Mouse (Mus musculus): ENCODE measurements around the gene Gm28038.

Gene Gm28038

DNA sequence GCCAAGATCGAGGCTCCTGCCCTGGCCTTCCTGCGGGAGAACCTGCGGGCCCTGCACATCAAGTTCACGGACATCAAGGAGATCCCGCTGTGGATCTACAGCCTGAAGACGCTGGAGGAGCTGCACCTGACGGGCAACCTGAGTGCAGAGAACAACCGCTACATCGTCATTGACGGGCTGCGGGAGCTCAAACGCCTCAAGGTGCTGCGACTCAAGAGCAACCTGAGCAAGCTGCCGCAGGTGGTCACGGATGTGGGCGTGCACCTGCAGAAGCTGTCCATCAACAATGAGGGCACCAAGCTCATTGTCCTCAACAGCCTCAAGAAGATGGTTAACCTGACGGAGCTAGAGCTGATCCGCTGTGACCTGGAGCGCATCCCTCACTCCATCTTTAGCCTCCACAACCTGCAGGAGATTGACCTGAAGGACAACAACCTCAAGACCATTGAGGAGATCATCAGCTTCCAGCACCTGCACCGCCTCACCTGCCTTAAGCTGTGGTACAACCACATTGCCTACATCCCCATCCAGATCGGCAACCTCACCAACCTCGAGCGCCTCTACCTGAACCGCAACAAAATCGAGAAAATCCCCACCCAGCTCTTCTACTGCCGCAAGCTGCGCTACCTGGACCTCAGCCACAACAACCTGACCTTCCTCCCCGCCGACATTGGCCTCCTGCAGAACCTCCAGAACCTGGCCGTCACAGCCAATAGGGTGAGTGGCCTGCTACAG is 24.1 kb upstream of the Gm28038 start:
- ATAC-seq (ENCODE audit: low TSS enrichment), result no peak

DNA sequence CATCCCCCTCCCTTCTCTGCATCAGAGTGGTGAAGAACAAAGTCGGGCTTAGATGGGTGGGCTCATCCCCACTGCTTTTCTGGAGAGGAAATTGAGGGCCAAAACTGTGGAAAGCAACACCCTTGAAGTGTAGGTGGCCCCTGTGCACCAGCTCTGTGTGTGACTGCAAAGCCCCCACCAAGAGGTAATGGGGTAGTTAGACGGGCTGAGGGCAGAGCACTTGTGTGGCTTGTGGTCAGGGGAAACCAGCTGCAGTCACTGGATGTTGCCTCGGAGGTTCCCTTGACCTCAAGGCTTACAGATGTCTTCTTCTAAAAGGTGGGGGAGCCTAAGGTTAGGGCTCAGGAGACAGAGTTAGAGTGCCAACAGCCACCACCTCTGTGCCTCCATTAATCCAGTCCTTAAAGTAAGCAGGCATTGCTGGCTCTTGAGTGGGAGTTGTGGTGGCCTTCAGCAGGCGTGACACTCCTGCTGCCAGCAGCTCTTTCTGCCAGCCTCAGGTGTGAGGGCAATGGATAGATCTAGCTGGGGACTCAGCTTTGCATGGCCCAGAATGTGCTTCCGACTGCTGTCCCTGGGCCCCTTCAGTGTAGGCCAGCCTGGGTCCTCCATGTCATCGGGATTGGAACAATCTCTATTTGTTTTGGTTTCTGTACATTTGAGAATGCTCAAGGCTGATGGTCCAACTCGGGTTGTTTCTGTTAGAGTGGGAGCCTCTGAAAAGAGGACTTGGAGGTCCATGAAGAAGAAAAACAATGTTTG is 23.0 kb upstream of the Gm28038 start:
- ATAC-seq (ENCODE audit: low TSS enrichment), result no peak

DNA sequence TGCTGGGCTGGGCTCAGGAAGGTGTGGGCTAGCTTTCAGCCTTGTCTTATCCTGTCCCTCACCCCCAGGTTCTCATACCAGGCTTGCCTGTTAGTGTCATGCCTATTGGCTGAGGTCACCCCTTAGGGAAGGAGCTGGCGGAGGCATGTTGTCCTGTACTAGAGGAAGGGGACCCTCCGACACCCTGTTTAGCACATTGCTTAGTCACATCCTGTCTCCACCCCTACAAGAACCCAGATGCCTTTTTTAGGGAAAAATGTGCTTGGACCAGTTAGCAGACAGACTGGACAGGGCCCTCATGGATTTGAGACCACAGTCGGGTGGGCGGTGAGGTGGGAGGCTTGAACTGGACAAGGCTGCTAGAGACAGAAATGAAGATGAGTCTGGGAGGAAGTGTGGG is 22.2 kb upstream of the Gm28038 start:
- ATAC-seq (ENCODE audit: low TSS enrichment), result no peak

DNA sequence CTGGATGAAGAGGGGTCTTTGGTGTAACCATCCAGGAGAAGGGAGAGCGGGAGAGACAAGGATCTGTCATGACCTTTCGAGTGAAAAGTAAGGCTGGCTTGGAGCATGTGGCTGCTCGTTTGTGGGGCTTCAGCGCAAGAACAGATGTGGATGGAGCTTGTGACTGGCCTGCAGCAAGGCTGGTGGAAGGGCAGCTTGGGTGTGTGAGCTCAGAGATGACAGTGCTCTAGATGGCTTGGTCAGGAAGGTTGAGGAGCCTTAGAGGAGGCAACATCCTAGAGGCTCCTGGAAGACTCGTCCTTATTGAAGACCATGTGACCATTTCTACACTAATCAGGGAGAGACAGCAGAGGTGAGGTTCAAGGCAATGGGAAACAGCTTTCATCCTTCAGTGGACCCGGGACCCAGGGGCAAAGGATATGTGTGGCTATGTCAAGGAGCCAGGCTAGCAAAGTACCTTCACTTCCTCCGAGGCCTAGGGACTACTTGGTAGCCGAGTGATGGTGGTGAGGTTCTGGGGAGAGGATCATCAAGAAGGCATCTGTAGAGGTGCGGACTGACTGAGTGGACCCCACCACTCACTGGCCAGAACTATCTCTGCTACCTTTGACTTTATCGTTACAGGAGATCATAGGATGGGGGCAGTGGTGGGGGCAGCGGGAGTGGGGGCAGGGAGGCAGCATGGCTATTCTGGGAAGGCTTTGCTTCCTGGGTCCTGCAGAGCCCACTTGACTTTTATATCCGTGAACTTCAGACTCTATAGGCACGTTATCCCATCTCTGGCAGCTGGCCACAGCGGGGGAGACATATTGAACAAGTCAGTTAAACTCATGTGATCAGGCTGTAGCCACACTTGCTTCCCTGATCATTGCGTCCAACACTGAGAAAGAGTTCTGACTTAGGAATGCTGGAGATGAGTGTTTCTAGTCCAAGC is 21.4 kb upstream of the Gm28038 start:
- no peak for ATAC-seq (ENCODE audit: low TSS enrichment)

DNA sequence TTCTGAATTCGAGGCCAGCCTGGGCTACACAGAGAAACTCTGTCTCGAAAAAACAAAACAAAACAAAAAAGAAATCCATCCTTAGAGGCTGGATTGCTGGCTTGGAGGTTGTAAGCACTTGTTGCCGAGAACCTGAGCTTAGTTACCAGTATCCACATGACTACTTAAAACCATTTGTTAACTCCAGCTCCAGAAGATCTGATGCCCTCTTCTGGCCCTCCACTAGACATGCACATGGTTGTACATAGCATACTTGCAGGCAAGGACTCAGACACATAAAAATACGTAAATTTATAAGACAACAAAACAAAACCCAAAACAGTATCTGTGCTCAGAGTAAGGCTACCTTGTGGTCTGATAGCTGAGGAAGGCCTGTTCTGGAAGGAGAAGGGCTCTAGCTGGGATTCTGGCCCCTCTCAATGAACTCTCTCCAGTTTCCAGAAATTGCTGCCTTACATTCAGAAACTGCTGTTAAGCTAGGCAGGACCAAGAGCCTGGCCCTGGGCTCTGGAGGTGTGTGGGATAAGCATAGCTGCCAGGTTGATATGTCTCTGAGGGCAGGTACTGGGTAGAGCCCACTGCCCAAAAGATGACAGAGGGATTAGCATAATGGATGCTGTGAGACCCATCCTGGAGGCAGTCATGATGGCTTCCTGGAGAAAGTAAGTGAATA is 19.6 kb upstream of the Gm28038 start:
- ATAC-seq (ENCODE audit: low TSS enrichment), result no peak

DNA sequence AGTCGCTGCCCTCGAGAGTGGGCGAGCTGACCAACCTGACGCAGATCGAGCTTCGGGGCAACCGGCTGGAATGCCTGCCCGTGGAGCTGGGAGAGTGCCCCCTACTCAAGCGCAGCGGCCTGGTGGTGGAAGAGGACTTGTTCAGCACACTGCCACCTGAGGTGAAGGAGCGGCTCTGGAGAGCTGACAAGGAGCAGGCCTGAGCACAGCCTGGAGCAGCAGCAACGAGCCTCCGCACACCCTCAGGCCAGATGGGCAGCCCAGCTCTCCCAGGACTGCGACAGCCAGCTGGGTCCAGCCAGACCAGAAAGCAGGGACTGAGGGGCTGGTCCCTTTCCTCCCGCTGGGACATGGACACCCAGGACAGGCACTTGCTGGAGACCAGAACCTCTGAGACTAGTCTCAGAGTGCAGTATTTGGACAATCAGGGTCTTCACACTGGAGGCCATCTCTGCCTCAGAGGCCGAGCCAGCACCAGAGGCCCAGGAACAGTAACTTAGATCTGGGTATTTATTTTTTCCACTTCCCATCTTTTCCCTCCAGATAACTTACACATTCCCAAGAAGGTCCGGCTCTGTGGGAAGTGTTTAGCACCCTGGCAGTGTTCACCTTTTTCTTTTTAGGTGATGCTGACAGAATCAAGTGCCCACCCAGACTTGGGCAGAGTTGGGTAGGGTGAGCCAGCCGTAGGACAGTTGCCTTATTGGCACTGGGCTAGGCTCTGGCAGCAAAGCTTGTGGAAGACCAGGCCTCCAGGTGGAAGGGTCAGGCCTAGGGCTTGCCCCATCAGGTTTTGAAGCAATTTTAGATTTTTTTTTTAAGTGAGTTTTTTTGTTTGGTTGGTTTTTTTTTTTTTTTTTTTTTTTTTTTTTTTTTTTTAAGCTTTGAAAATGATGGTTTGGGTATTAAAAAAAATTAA is 18.7 kb upstream of the Gm28038 start:
- no peak for ATAC-seq (ENCODE audit: low TSS enrichment)

DNA sequence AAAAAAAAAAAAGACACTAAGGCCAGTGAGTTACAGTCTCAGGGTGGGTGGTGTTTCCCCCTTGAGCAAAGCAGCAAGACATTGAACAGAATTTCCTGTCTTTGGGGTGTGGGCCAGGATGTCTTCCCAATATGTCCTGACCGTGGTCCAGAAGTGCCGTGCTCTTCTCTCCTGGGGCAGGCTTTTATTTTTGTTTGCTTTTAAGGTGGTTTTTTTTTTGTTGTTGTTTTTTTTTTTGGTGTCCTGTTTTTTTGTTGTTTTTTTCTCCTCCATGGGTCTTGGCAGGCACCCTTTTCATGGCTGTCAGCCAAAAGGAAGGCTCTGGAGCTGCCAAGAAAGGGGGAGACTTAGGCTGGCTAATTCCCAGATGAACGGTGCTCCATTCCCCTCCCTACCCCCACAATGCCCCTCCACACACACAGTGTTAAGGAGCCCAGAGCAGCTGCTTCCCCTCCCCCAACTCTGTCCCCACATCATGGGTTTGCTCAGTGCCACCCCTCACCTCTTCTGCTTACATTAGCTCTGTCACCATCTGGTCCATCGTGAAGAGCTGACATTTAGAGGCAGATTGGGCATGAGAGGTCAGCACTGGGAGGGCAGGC is 17.9 kb upstream of the Gm28038 start:
- ATAC-seq (ENCODE audit: low TSS enrichment), result no peak

DNA sequence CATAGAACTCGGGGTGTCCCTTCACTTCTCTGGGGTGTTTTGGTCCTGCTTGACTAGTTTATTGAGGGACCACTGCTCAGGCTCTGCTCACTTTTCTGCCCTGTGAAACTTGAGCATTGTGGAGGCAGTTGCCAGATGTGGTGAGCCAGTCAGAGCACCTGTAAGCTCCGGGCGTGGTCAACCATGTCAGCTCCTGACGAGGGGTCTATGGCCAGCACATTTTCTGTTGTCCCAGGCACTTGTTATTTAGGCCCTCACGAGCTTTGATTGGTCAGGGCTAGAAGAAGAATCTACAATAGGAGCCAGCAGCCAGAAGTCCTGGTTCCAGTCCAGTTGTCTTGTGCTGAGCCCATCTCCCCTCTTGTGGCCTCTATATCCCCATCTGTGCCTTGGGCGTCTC is 17.0 kb upstream of the Gm28038 start:
- no peak for ATAC-seq (ENCODE audit: low TSS enrichment)

DNA sequence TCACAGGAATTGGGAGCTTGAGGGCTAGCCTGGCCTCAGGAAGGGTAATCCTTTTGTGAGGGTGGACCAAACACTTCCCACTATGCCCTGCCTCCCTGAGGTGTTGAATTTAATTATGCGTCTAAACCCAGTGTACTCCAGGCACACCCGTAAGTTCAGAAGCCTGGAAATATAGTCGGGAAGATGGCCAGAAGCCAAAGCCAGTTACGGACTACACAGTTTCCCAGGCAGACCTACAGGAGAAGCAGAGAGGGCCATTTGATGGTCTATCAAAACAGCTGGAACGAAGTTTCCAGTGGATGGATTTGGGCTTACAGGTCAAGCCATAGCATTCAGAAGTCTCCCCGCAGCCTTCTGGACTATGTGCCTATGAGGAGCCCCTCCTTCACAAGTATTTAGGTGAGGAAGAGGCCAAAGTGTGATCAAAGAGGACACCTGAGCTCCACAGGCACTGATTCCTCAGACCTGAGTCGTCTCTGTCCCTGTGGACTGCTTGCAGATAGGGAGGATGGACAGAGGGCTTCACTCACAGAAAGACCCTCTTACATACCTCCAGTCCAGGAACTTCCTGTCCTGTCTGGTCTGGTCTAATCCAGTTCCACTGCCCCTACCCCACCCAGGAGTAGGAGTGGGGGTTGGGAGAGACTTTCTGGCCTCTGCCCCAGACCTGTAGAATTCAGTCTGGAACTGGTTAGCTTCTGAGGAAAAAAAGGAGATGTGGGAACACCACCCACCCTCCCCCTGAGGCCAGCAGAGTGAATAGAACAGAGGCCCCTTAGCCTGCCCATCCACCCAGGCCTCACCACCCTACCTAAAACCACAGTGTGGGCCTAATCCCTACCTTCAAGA is 15.9 kb upstream of the Gm28038 start:
- no peak for ATAC-seq (ENCODE audit: low TSS enrichment)

DNA sequence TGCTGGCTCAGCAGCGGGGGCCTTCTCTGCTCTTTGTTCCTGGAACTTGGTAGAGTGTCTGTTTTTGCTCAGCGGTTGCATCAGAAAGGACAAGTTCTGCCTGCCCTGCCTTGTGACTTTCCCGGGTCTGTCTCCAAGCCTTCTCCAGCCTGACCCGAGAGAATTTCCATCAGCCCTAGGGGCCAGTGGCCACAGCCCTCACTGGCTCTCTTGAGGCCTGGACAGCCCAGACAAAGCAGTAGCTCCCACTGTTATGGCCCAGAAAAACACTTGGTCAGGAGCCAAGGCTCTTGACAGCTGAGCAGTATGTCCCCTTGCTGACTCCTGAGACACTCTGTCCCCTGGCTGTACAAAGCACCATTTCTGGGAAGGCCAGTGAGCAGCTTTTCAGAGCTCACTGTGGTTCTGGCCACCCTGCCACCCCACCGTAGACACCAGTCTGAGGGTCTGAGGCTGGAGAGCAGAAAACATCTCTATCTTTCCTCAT is 15.0 kb upstream of the Gm28038 start, which contains the start of gene Phyhd1:
Phyhd1 (plus strand) TSS at position 437 of the 487 bp plus-strand sequence.
- ATAC-seq (ENCODE audit: low TSS enrichment), result peak; percentile 45

DNA sequence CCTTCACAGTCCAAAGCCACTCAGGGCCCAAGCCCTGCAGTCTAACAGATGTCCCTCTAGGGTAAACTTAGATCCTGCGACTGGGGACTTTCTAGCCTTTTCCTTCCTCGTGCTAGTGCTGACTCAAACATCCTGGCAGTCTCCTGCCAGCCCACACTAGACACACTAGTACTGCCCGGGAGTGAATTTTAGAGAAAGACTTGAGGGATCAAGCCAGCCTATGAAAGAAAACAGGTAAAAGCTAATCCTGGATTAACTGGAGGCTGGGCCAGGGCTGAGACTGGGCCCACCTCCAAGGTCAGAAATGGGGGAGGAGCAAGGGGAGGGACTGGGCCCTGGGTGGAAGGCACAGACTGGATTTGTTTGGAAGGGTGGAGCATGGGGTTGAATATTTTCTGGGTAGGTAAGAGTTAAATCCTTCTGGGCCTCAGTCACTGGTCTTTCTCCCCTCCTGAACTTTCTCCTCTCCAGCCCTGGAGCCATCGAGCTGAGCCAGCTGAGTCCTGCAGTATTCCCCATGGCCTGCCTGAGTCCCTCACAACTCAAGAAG is 14.4 kb upstream of the Gm28038 start:
- peak; percentile 35 for ATAC-seq (ENCODE audit: low TSS enrichment)

DNA sequence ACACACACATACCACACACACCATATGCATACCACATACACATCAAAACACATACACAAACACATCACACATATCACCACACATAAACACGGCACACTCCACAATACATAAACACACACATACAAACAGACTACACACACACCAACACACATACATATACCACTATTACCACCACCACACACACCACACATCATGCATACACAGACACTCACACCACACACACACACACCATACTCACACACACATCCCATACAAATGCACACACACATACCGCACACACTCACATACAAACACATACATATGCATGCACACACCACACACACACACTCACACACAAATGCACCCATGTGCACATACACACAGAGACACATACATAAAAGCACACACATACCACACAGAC is 13.4 kb upstream of the Gm28038 start:
- ATAC-seq (ENCODE audit: low TSS enrichment), result no peak

DNA sequence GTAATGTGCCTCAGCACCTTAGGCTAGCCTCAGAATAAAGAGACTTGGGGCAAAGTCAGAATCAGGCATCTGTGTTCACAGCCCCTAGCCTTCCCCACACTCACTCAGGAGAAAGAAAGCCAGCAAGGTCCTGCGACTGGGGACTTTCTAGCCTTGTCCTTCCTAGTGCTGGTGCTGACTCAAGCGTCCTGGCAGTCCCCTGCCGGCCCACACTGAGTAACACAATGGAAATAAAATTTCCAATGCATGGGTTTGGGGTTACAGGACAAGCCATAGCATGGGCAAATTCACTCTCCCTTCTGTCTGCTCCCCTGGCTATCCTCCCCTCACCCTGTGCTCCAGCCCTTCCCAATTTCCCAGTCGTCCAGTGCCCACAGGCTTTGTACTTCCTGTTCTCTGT is 12.5 kb upstream of the Gm28038 start:
- no peak for ATAC-seq (ENCODE audit: low TSS enrichment)

DNA sequence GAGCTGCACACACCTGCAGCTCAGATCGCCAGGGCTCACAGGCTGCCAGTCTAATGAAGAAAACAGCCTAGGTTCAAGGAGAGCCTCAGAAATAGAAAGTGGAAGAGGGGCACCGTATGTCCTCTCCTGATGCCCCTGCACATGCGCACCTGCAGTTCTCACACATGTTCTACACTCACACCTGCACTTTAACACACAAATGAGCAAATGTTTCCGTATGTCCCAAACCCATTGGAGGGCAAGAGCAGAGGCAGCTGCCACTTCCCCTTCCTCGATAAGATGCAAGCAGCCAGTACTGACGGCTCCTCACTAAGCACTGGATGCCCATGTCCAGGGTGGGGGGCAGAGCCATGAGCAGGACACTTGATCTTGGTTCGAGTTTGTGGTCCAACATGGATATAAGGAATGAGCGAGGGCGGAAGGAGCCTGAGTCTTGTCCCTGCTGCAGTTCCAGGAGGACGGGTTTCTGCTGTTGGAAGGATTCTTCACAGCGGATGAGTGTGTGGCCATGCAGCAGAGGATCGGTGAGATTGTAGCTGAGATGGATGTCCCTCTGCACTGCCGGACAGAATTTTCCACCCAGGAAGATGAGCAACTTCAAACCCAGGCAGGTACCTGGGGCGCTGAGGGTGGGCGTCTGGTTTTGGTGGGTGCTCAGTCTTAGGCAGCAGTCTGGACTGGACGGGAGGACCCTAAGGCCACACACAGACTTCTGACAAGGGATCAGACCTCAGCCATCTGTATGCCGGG is 11.4 kb upstream of the Gm28038 start:
- ATAC-seq (ENCODE audit: low TSS enrichment), result no peak

DNA sequence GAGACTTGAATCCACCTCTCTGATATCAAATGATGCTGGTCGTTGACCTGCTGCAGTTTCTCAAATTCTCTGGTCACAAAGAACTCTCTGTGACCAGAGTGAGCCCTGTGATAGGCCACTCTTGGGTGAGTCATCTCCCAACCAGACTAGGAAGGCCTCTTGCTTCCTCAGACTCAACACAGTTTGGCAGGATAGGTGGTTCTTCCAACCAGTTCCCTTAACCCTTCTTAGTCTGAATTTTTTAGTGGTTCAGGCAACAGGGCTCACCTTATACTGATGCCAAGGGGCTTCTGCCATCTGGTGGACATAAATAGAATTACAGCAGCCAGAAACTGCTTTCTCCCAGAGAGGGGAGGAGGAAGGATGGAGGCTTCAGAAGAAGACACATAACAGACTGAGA is 10.7 kb upstream of the Gm28038 start:
- ATAC-seq (ENCODE audit: low TSS enrichment), result peak; percentile 60

DNA sequence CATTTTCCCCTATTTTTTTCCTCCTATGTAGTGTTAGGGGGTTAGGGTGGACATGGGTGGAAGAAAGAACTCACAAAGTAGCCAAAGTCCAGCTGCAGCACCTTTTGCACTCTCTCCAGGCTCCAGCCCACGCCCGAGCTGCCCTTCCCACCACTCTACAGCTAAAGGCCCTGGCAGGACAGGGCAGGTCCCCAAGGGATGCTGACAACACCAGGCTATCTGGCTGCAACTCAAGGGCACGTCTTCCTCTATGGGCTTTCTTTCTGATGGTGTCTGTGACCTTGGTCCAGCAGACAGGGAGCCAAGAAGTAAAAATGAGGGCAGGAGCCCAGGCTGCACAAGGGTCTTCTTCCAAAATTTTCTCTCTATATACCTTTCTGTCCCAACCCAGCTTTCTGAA is 808 bp downstream of the Gm28038 start:
- no peak for ATAC-seq (ENCODE audit: low TSS enrichment)

DNA sequence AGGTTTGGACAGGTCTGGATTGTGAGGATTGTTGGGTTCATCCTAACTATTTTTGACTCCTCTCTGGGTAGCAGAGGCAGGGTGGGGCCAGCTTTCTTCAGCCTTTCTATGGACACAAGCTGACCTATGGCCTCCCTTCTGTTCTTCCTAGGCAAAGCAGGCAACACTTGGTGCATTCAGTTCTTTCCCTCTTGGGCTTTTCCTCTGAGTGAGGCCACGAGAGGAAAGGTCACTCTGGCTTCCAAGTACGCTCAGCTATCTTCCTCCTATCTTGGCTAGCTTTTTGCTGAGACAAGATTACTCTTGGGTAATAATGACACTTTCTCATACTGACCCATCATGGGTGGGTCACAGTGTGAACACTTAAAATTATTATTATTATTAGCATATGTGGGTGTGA is 2.4 kb downstream of the Gm28038 start:
- no peak for ATAC-seq (ENCODE audit: low TSS enrichment)

DNA sequence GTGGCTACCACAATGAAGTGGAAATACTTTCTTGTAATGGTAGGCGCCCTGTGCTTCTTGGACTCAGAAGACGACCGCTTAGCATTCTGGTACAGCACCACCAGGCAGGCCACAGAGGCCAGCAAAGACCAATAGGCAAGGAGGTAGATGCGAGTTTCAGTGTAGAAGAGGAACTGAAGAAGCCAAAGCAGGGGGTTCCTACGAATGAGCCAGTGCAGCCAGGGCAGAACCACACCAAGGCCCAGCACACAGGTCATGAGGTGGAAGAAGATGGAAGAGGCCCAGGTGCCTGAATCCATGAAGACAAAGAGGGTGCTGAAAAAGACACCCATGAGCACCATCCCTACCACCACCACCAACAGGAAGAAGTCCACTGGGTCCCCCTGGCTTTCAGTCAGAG is 4.2 kb downstream of the Gm28038 start:
- no peak for ATAC-seq (ENCODE audit: low TSS enrichment)
